ENCODE assay signal across 8 mouse cellular contexts in the genomic region with DNA sequence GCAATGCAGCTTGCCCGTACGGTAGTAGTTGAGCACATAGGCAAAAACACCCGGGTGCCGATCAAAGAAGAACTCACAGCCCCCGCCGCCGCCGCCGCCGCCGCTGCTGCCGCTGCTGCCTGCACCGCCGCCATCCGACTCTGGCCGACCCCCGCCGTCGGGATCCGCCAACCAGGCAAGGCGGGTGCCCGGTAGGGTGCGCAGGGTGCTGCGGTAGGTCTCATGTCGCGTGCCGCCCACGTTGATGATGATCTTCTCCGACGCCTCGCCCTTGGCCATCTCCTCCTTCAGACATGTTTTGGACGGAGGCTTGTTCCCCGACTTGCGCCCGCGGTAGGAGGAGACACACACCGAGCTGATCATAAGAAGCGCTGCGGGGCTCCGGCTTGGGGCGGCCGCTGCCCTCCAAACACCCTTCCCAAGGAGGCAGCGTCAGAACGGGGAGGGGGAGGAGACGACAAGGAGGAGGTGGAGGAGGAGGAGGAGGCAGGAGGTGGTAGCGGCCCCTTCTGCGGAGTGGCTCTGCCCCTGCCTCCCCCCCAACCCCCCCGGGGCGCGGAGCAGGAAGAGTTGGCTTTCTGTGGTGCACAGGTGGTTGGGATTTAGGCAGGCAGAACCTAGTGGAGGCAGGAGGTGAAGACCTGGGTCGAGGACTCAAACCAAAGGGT. TPM values are rescaled to one million over a fixed set of nuclear protein-coding genes. Genes with fewer than 3 reads are reported as not detected.
DNase-seq lines count a peak whose midpoint lies in the region; ATAC-seq and TF ChIP-seq lines count a peak whose summit lies in the region.

No protein-coding gene starts in this region.

- no peak for TF ChIP-seq CTCF in testis, adult 2 months (IDR thresholded peaks at IDR 0.05; ENCODE audit: control insufficient read depth, insufficient read depth, insufficient replicate concordance, low read depth, low read length)

- no peaks in the 10 kb centered on the region; the same call in 1 of the 2 replicates for H3K27me3 ChIP-seq in testis, adult 2 months (ENCODE audit: control insufficient read depth, insufficient read depth, low read length)
- peaks cover 100% of the 10 kb centered on the region for H3K27me3 ChIP-seq in heart, embryonic 13.5 days (replicated peaks)
- H3K27me3 ChIP-seq in neural tube, embryonic 14.5 days (ENCODE audit: control insufficient read depth, insufficient read depth, low read length), result peaks cover 52% of the 10 kb centered on the region

- no peak for ATAC-seq in heart, embryonic 13.5 days (ENCODE audit: extremely low read depth, insufficient number of reproducible peaks, low FRiP score, low TSS enrichment)
- ATAC-seq in neural tube, embryonic 14.5 days (ENCODE audit: low read depth), result 0 out of 2 replicates have a peak, but pooled peaks have one; percentile 13

- peak; percentile 50 to 65 for DNase-seq in cerebellum, adult 18-20 months
- no peak for DNase-seq in cerebellum, adult 11-12 months
- no peak for DNase-seq in testis, postnatal 14 days (ENCODE audit: low spot score)
- peak; percentile 30 to 46 for DNase-seq in kidney, postnatal 4 days
- DNase-seq in spleen, adult 18-20 months, result no peak

- peak overlapping the region; percentile 7 for H3K4me3 ChIP-seq in testis, adult 2 months (ENCODE audit: control insufficient read depth, low read depth, low read length)
- peak overlapping the region; percentile 60 for H3K4me3 ChIP-seq in heart, embryonic 13.5 days
- H3K4me3 ChIP-seq in neural tube, embryonic 14.5 days (ENCODE audit: low read depth, low read length), result peak overlapping the region; percentile 57

- H3K9ac ChIP-seq in heart, embryonic 13.5 days, result peak overlapping the region; percentile 70
- H3K9ac ChIP-seq in neural tube, embryonic 14.5 days (replicated peaks; ENCODE audit: low read depth, low read length), result peak overlapping the region; percentile 57

- H3K27ac ChIP-seq in testis, adult 2 months (ENCODE audit: control insufficient read depth, insufficient read depth, low read depth, low read length), result no peak overlapping the region
- H3K27ac ChIP-seq in heart, embryonic 13.5 days (replicated peaks), result no peak overlapping the region
- no peak overlapping the region for H3K27ac ChIP-seq in neural tube, embryonic 14.5 days (ENCODE audit: low read depth, low read length)

- under 1% methylated on average over 51 of the region's 51 CpGs for WGBS in heart, embryonic 13.5 days
- under 1% methylated on average over 50 of the region's 51 CpGs for WGBS in neural tube, embryonic 14.5 days

- no peaks in the 10 kb centered on the region for H3K36me3 ChIP-seq in testis, adult 2 months (ENCODE audit: control insufficient read depth, insufficient read depth, low read length)
- H3K36me3 ChIP-seq in heart, embryonic 13.5 days, result no peaks in the 10 kb centered on the region
- no peaks in the 10 kb centered on the region for H3K36me3 ChIP-seq in neural tube, embryonic 14.5 days (ENCODE audit: control insufficient read depth, insufficient read depth, low read length)

- H3K9me3 ChIP-seq in heart, embryonic 13.5 days, result no peaks in the 10 kb centered on the region
- no peaks in the 10 kb centered on the region for H3K9me3 ChIP-seq in neural tube, embryonic 14.5 days (ENCODE audit: control insufficient read depth, low read length)

- TF ChIP-seq POLR2A in testis, adult 2 months (IDR thresholded peaks at IDR 0.05; ENCODE audit: control insufficient read depth, low read depth, low read length), result no peak

- peaks cover 11% of the 10 kb centered on the region for H3K4me1 ChIP-seq in testis, adult 2 months (ENCODE audit: control insufficient read depth, insufficient read depth, low read length)
- peaks cover 25% of the 10 kb centered on the region for H3K4me1 ChIP-seq in heart, embryonic 13.5 days
- H3K4me1 ChIP-seq in neural tube, embryonic 14.5 days (ENCODE audit: control insufficient read depth, insufficient read depth, low read length), result peaks cover 17% of the 10 kb centered on the region

- peak overlapping the region; percentile 94 for H3K4me2 ChIP-seq in heart, embryonic 13.5 days
- peak overlapping the region; percentile 96 for H3K4me2 ChIP-seq in neural tube, embryonic 14.5 days (ENCODE audit: low read depth, low read length)

RNA-seq across cellular contexts. Expression of a gene that starts 0.7 kb away (rescaled TPM):
- 0.07 and 1.8 TPM in 2 replicates for polyA plus RNA-seq in testis, adult 2 months (2012; rRNA removed)
- 0.06 and 0.07 TPM in 2 replicates for polyA plus RNA-seq in heart, embryonic 13.5 days (2015; fragmentation: Nextera tagmentation; extraction: Ambion mirVana)
- polyA plus RNA-seq in neural tube, embryonic 14.5 days (2014; fragmentation: Nextera tagmentation; extraction: Ambion mirVana), result 6.2 and 7.7 TPM in 2 replicates

RNA-seq across cellular contexts. Expression of a gene that starts 59.2 kb away (rescaled TPM):
- polyA plus RNA-seq in testis, adult 2 months (2012; rRNA removed), result 0.88 and 1.00 TPM in 2 replicates
- 4.1 and 4.7 TPM in 2 replicates for polyA plus RNA-seq in heart, embryonic 13.5 days (2015; fragmentation: Nextera tagmentation; extraction: Ambion mirVana)
- polyA plus RNA-seq in neural tube, embryonic 14.5 days (2014; fragmentation: Nextera tagmentation; extraction: Ambion mirVana), result 15.1 and 16.6 TPM in 2 replicates

Comparison
In these comparisons a context has a peak if more than half of its experiments do, and no peak if none do; other contexts are left out.
1. DNase-seq: peak in cerebellum, adult 18-20 months (2 of 2) and kidney, postnatal 4 days (2 of 2); none in cerebellum, adult 11-12 months (single experiment), testis, postnatal 14 days (single experiment) and spleen, adult 18-20 months (0 of 2).
2. H3K4me3 ChIP-seq: peak in every context shown above with its lines; median percentile 60 in heart, embryonic 13.5 days; 57 in neural tube, embryonic 14.5 days; 7 in testis, adult 2 months.